Mouse (Mus musculus) spleen, postnatal 10 days (tissue): ENCODE data around the gene Ino80d.
A peak's percentile ranks its signal among the peaks of the same experiment; 100 is the strongest.

Source experiments
- DNase-seq, 2 experiments: peaks; one replicate each; pipeline ENCODE4 v3.0.0; 2021 to 2022; ENCODE audit warnings: low spot score in 2 of 2

Ino80d gene

GRCm38 (mm10) chr1:62991021-62991420 is 123.4 kb downstream of the Ino80d start:
- no peak for DNase-seq

DNA sequence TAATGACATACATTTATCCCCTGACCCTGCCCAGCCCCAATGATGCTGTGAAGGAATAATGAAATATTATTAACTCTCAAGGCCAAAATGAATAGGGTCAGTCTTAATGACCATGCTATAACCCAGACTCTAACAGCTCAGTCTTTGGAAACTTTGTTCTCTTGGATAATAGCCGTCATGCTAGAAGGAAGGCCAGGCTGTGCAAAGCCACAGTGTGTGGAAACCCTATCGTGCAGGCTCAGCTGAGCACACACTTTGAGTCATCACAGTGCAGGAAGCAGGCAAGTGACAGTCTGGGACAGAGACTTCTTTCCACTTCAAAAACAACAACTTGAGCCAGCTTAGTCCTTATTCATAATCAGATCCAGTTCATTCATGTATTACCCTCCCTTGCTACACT is 126.9 kb downstream of the Ino80d start:
- DNase-seq, result no peak

- DNase-seq, result peak in 1 of 2 experiments; percentile 57
These were observed 128.2 kb downstream of the Ino80d start for GRCm38 (mm10) chr1:62986267-62986666.

DNA sequence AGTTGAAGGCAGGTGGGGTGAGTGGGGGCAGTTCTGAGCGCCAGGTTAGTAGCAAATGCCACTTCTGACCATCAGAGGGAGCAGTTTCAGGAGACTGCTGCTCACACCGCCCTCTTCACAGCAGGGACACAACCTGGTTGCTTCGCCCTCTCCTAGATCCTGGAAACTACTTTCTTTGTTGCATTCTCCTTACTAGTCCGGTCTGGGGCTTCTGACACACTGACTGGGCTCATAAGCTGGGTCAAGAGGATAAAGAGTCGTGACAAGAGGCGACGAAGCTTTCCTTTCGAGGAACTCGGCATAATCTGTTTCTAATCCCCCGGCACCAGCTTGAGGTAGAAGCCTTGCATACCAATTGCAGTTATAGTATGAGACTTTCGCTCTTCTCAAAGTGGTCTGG is 129.9 kb downstream of the Ino80d start:
- peak; percentile 20 to 58 for DNase-seq

DNA sequence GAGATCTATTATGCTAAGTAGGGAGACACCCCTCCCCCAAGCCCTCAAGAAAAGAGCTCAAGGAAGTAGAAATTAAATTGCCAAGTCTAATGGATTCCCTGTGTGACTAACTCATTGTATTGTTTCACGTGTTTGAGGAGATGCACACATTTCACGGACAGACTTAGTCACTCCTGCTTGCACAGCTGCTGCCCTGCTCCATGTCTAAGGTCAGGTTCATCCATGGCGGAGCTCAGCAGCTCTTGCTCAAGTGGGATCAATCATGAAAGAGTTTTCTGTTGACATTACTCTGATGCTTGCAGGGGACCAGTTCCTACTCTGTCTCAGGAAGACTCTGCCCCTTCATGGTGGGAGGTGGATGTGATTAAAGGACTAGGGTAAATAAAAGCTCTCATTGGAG is 137.7 kb downstream of the Ino80d start:
- no peak for DNase-seq

- DNase-seq, result no peak
These were observed 147.6 kb downstream of the Ino80d start for GRCm38 (mm10) chr1:62966885-62967284.

- DNase-seq, result peak in 1 of 2 experiments; percentile 22
These were observed 150.2 kb downstream of the Ino80d start for GRCm38 (mm10) chr1:62964291-62964690.

DNA sequence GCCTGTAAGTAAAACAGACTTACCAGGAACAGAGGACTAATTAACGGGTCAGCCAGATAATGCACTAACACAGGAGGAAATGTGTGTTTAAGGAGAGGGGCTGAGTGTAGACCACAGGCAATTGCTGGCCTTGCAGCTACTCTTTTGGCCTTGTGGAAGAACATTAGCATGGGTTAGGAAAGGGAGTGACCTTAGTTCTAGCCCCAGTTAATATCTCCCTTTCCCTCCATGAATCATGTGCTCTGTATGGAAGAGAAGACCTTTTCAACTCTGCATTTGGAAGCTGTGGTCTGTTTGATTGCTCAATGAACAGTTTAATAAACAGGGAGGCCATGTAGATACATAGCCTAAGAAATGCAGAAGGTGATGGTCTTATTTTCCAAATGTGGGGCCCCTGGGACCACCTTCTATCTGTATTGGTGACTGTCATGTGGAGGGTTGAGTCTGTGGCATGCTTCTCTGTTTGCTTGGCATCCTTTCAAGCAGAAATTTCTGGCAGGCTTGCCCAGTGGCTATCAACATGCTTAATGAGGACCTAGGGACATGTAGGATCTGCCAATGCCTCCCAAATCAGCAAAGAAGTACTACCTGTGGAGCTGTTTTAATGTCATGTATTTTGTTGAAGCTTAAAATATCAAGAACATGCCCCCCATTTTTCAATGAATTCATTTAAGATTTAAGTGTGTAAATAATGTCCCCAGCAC is 157.4 kb downstream of the Ino80d start:
- DNase-seq, result no peak

- no peak for DNase-seq
These were observed 157.9 kb downstream of the Ino80d start for GRCm38 (mm10) chr1:62956526-62956925.

GRCm38 (mm10) chr1:62955340-62955739 is 159.1 kb downstream of the Ino80d start:
- DNase-seq, result no peak

GRCm38 (mm10) chr1:62953036-62953435 is 161.4 kb downstream of the Ino80d start:
- DNase-seq, result no peak

DNA sequence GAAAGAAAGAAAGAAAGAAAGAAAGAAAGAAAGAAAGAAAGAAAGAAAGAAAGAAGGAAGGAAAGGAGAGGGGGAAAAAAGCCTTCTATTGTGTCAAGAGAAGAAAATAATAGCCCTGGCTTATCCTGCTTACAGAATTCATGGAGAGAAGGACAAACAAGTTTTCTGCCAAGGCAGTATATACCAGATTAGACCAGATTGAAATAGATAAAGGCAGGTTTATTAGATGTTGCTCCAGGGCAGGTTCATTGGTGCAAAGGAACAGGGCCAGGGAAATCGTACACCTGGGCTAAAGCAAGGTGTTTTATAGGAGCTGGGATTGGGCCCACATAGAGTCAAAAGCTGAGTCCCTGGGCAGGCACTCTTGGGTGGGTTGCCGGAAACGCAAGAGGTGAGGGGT is 162.1 kb downstream of the Ino80d start:
- no peak for DNase-seq

GRCm38 (mm10) chr1:62951067-62951809 is 163.2 kb downstream of the Ino80d start:
- peak in 1 of 2 experiments; percentile 15 for DNase-seq

DNA sequence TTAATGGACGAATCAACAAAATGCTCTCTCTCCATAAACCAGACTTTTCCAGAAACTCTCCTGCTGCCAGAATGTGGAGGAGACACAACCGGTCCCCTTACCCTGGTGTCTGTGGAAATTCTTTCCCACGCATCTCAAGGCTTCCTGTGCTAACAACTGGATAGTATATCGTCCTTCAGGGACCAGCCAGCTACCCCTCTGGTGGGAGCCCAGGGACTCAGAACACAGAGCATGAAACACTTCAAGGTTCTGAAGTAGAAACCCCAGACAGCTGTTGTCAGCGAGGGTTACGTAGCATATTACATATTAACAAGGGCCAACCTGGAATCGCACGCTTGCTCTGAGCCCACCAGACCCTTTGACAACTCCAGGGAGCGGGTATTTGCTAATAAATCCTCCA is 163.9 kb downstream of the Ino80d start:
- DNase-seq, result no peak

- DNase-seq, result no peak
These were observed 166.7 kb downstream of the Ino80d start for GRCm38 (mm10) chr1:62947807-62948206.

DNA sequence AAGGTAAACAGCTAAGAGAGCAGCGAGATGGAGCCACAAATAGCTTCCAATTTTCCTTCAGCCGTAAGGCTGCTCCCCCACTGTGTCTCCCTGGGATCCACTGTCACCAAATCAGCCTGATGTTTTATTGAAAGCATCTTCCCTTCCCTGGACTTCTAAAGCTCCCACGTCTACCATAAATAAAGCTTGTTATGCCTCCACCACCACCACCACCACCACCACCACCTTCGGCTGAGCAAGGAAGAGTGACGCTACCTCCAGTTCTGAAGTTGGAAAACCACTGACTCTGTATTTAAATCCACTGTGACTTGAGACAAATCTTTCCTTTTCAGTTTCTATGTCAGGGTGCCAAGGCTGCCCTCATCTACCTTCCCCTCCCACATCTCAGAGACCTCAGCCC is 167.5 kb downstream of the Ino80d start:
- no peak for DNase-seq

- no peak for DNase-seq
These were observed 179.6 kb downstream of the Ino80d start for GRCm38 (mm10) chr1:62934752-62935329.

DNA sequence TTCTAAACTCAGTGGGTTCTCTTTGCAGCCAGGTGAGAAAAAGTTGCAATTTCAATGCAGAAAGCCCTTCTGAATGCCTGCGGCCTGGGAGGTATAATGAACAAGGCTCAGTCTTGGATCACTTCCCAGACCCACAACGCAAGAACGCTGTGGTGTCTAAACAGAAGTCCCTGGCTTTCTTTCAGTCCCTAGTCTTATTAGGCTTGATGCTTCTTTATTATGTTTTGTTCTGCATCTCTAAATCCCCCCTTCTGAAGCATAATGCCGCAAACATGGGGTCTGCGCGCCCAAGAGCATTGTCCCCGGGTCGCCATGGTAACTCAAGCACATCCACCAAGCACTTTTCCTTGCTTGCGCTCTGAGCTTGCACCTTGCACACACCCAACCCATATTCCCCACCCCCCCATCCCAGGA is 180.4 kb downstream of the Ino80d start:
- DNase-seq, result no peak

DNA sequence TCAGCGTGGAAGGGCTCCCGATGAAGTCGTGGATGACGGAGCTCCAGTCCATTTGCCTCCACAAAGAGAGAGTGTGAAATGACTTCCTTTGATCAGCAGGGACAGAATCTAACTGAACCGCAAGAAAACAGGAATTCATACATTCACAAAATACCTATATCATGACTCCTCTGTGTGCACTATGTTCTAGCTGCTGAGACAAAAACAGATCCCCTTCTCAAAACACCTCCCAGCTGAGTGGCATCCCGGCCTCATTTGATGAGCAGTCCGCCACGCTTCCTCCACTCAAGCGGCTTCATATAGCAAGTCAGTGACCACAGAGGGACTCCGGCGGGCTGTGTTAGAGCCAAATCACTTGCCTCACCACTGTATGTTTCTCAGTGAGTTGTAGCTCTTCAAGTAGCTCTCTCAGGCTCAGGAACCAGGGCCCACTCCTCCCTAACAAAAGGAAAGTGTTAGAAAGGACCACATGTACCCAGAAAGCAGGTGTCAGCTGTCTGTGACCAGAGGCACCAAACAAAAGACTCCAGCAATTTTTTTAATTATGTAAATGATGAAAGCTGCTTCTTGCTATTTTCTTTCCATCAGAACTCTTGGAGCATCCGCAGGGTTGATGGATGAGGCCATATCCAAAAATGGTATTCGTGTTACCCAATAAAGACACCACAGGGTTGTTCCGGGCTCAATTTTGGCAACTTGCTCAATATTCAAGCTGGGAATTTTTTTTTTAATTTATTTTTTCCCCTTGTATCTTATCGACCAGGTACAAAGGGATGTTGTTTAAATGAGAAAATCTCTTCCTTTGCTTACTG is 181.0 kb downstream of the Ino80d start:
- no peak for DNase-seq

DNA sequence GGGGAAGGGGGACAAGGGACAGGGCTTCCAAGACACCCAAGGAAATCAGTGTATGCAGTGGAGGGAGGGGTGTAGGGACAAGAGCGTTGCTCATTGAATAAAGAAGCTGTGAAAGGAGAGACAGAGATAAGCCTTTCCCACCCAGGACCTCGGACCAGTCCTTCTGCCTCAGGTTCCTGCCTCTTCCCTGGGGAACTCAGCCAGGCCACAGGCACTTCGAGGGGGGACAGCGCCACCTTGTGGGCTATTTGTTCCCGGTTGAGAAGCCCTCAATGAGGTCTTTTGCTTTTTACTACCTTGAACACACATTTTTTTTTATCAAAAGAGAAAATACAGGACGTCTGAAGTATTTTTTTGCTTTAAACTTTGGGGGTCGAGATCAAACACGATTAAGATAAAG is 185.0 kb downstream of the Ino80d start:
- DNase-seq, result peak; percentile 40 to 73

DNA sequence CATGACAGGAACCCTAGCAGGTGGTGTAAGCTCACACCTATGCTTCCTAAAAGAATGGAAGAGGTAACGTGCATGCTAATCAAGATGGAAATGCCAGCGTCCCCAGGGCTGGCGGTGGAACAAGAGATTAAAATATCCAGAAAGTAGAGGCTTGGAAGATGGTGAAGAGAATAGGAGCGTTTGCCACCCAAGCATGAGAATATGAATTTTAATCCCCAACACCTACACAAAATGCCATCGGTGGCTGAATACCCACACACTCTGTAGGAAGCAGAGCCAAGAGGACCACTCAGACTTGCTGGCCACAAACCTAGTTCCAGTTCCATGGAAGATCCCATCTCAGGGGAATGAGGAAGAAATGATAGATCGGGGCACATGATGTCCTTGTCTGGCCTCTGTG is 195.2 kb downstream of the Ino80d start:
- no peak for DNase-seq

DNA sequence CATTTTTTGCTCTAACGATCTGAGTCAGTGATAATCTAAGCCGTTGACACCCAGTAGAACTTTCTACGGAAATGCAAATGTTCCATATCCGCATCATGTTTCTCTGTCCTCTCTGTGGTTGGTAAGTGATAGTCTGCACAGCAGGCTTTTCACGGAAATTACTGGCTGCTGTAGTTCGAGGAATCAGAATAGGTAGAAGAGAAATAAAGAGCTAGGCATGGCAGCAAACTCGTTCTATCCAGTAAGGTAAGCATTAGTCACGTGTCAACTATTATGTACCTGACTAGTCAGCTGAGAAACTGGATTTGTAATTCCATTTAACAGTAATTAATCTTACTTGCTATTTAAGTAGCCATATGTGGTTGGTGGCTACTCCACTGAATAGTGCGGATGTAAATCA is 197.9 kb downstream of the Ino80d start:
- no peak for DNase-seq
